Mouse (Mus musculus): ENCODE data around the gene Mypn. TPM values are rescaled to one million over a fixed set of nuclear protein-coding genes. Genes with fewer than 3 reads are reported as not detected.

Mypn gene
- total RNA-seq, 2 experiments from 2014 or later = 3.0 to 4.3 TPM

DNA sequence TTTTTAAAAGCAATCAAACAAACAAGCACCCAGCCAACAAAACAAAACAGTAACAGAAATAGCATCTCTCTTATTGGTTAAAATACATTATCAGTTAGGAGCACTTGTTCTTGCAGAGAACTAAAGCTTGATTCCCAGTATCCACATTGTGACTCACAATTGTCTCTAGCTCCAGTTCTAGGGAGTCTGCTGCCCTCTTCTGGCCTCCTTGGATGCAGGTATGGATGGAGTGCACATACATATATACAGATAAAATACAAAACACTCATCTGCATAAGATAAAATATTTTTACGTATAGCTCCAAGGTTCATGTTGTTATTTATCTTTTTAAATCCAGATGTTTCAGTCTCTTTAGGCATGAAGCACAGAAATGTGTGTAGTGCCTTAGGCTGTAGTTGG lies 47.4 kb downstream of the Mypn start:
- no peak for DNase-seq (ENCODE audit: low spot score in 2 of 2)

DNA sequence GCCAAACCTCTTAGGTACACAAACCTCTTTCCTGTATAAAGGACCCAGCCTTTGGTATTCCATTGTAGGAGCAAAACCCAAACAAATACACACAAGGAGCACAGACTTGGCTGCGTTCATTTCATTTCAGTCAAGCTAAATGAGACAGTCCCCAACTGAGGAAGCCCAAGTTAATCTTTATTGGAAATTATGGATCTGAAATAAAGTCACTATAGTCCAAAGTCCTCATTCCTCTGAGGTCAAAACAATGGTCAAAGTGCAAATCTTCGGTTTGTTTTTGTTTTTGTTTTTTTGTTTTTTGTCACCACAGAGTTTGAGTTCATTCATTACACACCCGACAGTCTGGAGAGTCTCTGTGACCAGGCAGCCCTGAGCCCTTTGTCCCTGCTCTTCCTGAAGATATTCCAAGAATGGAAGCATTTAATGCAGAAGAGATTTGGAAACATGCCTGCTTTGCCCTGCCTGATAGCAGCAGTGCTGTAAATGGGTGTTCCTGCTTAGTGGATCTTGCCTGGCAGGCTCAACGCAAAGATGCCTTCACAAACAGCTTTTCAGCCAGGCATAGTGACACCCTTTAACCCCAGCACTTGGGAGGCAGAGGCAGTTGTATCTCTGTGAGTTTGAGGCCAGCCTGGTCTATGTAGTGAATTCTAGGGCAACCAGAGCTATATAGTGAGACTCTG lies 47.9 kb downstream of the Mypn start:
- DNase-seq (ENCODE audit: low spot score in 2 of 2) = no peak

DNA sequence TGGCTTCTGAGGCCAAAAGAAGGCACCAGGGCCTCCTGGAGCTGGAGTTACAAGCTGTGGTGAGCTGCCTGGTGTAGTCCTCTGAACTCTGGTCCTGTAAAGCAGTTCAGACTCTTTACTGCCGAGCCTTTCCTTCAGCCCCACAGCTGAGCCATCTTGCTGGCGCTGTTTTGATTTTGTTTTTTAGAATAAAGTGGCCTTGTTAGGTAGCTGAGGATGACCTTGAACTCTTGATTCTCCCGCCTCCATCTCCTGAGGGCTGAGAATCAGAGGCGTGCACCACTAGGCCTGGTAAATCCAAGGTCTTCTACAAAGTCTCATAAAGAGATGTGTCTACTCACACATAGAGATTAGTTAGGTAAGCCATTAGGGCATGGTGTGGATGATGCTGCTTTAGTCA lies 49.0 kb downstream of the Mypn start:
- no peak for DNase-seq (ENCODE audit: low spot score in 2 of 2)

DNA sequence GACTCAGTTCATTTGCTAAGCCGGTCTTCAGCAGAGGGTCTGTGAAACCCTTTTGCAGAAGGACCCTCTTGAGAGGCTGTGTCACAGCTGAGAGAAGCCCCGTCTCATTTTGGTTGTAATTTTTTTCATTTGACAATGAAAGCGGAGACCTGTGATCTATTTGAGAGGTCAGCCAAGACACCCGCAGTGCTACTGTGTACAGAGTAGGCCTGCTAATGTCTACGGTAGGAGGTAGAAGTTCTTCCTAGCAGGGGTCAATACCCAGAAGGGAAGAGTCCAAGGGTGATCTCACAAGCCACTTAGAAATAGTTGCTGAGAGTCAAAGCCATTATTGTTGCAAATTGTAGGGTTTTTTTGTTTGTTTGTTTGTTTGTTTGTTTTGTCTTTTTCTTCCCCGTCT lies 49.5 kb downstream of the Mypn start:
- no peak for DNase-seq (ENCODE audit: low spot score in 2 of 2)

DNA sequence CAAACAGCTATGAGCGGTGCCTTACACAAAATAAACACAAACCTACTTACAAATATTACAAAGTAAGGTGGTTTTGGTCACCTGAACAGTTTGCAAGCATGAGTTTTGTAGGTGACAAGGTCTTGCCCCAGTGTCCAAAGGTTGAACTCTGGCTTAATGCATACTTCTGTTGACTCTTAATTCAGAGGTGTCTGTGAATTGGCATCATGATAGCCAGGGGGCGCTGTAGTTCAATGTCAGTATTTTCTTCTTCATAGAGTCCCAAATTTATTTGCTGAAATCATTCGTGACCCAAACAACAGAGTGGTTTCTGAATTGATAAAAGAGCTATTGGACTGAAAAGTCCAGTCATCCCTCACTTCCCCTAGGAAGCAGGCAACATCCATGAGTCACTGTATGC lies 50.2 kb downstream of the Mypn start:
- peak; percentile 68 to 85 for DNase-seq (ENCODE audit: low spot score in 2 of 2)

DNA sequence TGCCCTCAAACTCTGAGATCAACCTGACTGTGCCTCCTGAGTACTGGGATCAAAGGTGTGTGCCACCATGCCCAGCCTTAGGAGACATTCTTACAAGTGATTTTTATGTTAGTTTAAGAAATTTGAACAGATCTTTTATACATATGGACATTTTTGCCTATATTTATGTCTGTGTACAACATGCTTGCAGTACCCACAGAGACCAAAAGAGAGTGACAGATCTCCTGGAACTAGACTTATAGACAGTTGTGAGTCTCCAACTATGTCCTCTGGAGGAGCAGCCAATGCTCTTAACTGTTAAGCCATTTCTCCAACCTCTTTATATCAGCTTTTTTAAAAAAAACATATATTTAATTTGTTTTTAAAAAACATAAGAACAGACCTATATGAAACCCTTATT lies 51.4 kb downstream of the Mypn start:
- DNase-seq (ENCODE audit: low spot score in 2 of 2) = no peak

DNA sequence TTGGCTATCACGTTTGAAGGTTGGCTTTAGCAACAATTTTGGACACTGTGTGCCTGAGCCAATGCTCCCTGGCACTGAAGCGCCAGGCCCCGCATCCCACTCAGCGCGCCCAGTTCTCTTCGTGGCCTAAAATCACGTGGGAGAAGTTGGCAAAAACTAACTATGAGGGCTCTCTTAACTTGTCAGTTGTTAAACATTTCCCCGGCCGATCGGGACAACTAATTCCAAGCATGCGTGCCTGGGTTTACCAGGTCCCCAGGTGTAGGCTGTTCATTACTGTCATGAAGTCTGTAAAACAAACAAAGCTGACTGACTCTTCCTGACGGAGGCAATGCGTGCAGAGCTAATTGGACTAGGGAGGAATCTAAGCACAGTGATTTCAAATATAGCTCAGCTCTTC lies 61.1 kb downstream of the Mypn start:
- no peak for DNase-seq (ENCODE audit: low spot score in 2 of 2)

DNA sequence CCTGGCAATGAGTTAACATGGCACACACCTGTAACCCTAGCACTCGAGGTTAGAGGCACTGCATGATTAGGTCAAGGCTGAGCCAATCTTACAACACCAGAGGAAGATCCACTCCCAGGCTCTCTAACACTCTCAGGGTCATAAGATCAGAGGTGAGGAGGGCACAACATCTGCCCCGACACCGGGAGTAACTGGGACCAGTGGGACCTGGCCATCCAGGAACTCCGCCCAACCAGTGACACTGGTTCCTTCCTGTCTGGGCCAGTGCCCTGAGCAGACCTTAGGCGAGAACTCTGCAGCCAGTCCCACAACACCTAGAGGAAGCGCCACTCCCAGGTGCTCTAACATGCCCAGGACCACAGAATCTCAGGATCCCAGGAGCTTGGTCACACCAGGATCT lies 67.3 kb downstream of the Mypn start:
- DNase-seq (ENCODE audit: low spot score in 2 of 2) = no peak

DNA sequence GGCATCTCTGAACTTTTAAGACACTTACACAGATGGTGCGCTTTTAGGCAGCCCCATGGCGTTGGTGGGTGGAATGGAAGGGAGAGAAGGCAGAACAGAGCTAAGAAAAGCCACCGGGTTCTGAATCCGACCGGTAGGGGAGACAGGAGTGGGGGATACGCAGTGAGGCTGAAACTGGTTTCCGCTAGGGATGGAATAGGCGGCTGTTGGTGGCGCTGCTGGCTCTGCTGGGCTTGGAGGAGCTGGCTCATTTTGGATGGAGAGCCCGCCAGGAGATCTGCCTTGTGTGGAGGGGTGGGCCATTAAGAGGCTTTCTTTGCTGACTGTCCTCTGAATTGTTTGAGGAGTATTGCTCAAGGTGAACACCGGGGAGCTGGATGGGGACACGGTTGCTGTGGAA lies 68.1 kb downstream of the Mypn start:
- peak; percentile 10 to 20 for DNase-seq (ENCODE audit: low spot score in 2 of 2)

DNA sequence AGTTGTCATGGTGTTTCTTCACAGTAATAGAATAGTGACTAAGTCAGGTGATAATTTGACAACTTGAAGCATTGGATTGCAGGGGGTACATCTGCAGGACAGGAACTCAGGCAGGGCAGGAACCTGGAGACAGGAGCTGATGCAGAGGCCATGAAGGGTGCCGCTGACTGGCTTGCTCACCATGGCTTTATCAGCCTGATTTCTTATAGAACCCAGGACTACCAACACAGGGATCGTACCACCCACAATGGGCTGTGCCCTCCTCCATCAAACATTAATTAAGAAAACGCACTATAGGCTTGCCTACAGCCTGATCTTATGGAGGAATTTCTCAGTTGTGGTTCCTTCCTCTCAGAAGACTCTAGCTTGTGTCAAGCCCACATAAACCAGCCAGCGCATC lies 70.4 kb downstream of the Mypn start:
- DNase-seq (ENCODE audit: low spot score in 2 of 2) = no peak

DNA sequence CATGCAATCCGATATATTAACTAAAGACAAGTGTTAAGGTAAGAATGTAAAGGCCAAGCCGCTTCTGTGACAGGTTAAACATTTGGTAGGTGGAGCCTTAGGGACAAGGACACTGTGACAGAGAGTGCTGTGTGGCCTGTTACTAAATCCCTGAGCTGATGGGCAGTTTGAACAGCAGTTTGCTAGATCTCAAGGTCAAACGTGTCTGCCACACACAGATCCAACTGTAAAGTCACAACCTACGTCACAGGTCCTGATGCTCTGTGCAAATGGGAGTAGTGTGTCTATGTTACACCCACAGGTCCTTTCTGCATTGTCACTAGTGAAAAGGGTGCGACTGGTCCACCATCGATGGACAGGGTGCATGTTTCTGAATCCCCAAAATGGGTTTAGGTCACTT lies 71.4 kb downstream of the Mypn start:
- DNase-seq (ENCODE audit: low spot score in 2 of 2) = no peak

DNA sequence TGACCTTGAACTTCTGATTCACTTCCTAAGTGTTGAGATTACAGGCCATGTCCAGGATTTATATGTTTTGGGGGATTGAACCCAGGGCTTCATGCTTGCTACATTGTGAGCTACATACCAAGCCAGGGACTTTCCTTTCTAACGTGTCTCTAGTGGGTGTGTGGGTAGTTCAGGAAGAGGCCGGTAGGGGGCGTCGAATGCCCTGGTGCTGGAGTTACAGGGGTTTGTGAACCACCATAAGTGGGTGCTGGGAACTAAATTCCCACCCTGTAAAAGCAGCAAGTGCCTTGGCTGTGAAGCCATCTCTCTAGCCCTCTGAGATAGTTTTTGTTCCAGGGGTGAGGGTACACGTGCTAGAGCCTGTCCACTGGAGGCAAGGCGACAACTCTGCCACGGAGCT lies 73.3 kb downstream of the Mypn start:
- no peak for DNase-seq (ENCODE audit: low spot score in 2 of 2)

DNA sequence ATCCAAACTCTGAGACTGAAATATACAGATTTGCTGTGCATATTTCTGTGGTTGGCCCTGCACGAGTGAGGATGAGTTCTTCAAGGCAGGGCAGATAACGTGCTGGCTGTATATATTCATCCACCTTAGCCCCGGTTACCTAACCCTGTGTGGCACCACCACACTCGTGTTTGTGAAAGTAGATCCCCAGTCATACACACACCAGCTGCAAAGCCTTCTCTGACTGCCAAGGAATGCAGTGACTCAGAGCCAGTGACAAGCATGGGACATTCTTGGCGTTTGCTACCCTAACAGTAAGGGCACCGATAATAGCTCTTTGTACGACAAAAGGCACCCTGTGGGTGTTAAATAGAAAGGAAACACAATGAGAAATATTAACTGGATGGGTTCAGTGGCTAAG lies 75.5 kb downstream of the Mypn start:
- DNase-seq (ENCODE audit: low spot score in 2 of 2) = peak; percentile 53 to 54

DNA sequence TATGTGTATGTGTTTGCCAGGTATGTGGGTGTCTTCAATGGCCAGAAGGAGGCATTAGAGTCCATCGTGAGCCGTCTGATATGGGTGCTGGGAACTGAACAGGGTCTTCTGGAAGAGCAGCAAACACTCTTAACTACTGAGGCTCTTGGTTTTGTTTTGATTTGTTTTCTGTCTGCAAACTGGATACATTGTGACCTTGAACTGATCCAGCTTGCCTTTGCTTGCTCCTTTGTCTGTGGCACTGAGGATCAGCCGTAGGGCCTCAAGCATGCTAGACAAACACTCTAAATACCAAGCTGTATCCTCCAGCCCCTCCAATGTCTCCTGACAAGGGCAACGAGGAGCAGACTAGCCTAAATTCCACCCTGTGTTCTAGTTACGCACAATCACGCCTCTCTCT lies 76.6 kb downstream of the Mypn start:
- no peak for DNase-seq (ENCODE audit: low spot score in 2 of 2)

DNA sequence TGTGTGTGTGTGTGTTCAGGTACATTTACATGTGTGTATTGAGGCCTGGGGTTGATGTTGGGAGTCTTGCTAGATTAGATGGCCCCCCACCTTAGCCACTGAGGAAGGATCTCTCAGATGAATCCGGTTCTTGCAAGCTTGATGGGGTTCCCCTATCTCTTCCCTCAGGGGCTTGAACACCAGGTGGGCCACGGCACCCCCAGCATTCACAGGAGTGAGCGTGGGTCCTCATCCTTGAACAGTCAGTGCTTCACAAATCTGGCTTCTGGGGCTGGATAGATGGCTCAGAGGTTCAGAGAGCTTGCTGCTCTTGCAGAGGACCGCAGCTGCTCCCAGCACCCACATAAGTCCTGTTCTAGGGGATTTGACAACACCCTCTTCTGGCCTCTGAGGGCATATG lies 77.6 kb downstream of the Mypn start:
- no peak for DNase-seq (ENCODE audit: low spot score in 2 of 2)

DNA sequence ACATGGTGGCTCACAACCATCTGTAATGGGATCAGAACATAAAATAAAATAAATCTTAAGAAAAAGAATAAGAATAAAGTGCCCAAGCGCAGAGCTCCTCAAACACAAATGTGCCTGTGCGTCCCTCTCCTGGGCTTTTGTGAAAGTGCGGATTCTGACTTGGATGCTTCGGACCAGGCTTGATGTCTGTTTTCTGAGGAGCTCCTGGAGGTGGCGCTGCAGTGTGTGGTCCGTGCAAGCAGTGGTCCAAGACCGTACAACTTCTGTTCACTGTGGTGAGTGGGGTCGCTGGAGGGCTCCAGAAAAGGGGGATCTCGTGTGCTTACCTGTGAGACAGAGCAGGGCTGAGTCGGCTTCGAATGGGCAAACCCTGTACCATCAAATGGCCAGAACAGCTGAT lies 78.4 kb downstream of the Mypn start:
- DNase-seq (ENCODE audit: low spot score in 2 of 2) = no peak

DNA sequence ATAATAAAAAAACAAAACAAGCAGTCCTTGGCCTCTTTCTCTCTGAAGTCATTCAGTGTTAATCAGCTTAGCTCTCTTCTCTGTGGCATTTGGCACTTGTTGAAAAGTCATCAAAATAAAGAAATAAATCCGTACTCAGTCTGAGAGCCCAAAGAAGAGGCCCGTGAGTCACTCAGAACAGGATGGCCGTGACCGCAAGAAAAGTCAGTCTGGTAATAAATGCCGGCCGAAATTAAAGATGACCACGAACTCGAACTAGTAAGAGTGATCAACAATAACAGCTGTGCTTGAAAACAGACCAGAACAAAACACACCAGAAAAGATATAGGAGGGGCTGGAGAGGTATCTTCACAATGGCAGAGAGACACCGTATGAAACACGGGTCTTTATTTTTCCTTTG lies 79.7 kb downstream of the Mypn start:
- DNase-seq (ENCODE audit: low spot score in 2 of 2) = no peak

DNA sequence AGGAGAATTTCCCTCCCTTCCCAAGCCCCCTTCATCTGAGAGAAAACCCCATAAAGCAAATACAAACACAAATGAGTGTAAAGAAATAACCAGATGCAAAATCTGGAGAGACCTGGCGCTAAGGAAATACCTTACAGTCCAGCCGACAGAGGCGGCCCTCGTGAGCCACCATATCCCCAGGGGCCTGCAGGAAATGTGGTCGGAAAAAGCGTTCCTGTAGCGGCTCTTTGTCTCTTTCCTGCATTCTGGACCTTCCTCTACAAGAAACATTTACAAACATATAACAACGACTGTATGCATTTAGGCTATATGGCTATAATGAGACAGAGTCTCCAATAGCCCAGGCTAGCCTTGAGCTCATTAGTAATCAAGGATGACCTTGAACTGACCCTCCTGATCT lies 80.6 kb downstream of the Mypn start:
- no peak for DNase-seq (ENCODE audit: low spot score in 2 of 2)

DNA sequence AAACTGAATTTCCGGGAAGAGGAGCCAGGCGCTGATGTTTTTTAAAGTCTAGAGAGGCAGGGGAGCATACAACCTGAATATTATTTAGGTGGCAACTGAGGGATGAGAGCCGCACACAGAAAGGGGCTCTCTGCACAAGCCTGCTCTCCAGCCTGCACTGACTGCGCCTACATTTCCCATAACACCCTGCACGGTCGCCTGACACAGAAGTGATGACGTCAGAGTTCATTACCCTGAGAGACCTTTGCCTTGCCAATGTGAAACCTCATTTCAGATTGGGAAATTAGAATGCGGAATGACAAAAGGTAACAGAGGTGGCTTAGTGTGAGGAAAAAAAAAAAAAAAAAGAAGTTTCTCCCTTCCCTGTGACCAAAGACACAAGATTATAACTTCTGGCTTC lies 81.2 kb downstream of the Mypn start:
- DNase-seq (ENCODE audit: low spot score in 2 of 2) = peak; percentile 40 to 42

DNA sequence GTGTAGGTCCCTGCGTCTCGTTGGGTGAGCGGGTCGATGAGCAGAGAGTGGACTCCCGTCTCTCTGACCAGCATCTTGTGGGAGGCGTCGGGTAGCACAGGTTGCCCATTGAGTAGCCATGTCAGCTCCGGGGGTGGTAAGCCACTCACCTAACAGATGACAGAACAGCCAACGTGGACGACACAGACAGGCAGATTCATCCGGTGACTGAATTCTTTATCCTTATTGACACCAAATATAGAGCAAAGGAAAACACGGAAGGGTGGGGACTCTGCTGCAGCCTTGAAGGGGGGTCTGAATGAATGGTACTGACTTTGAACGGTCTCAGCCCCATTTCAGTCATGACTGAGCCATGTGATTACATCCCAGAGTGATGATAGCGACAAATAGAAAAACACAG lies 81.8 kb downstream of the Mypn start:
- DNase-seq (ENCODE audit: low spot score in 2 of 2) = no peak

DNA sequence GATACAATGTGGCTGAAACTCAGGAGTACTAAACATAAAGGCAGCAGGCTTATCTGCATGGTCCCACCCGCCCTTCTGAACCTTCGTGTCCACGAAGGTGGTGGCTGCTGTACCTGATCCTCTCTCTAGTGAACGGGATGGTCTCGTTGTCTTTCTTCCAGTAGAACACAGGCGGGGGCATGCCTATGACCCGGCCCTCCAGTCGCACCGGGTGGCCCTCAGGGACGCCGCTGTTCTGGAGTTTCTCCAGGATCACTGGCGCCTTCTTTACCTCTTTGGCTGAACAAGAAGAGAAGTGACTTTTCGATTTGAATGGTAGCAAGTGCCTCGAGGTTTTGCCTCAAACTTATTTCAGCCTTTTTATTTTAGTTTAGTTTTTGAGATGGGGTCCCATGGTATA lies 83.8 kb downstream of the Mypn start:
- DNase-seq (ENCODE audit: low spot score in 2 of 2) = no peak

DNA sequence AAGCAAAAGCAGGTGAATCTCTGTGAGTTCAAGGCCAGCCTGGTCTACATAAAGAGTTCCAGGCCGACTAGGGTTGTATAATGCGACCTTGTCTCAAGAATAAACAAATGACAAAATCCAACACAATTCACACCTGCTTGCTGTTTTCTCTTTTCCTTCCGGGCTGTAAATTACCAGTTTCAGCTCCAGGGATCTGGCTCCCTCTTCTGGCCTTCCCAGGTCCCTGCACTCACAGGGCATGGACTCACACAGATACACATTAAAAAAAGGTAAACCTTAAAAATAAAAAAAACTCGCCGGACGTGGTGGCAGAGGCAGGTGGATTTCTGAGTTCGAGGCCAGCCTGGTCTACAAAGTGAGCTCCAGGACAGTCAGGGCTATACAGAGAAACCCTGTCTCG lies 86.2 kb downstream of the Mypn start:
- DNase-seq (ENCODE audit: low spot score in 2 of 2) = no peak

DNA sequence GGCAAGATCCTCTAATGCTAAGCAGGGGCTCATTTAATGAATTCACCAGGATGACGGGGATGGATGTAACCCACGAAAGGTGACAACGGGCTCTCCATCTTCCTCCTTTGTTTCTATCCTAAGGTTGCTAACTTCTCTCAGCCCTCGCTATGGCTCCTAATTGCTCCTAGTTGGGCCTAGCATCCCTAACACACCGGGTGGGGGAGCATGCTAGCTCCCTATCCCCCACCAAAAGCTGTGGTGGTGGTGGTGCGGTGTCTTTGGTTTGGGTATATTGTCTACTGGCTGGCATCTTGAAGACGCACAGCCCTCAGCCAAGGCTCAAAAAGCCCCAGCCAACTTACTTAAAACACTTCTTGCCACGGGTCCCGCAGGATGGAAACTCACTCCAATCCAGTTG lies 87.4 kb downstream of the Mypn start:
- DNase-seq (ENCODE audit: low spot score in 2 of 2) = no peak

DNA sequence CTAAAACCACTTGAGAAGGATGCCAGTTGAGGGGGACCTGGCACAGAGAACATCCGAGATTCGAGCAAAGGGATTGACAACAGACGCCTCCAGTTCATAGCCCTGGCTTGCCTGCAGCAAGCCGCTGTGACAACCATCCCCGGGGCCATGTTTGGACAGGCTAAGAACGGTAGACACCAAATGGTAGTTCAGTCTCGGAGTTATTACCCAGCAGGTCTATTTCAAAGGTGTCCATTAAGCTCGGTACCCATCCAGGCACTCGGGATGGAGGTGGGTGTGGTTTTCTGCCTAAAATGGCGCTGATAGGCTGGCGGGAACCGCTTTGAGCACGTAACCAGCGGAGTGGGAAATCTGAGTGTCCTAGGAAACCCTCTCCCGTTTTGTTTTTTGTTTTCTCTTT lies 87.9 kb downstream of the Mypn start:
- no peak for DNase-seq (ENCODE audit: low spot score in 2 of 2)
